Mouse (Mus musculus): ENCODE measurements around the gene Ptpro. TPM values are rescaled to one million over a fixed set of nuclear protein-coding genes. Genes with fewer than 3 reads are reported as not detected.

The Ptpro gene
- total and polyA plus RNA-seq, 3 experiments, result 0.11 to 0.16 TPM; not detected in 1

- in situ Hi-C loops (cut with MboI; ENCODE audit: low pct_ligation_motif_present, low pct_unique_long_range_greater_than_20kb, low sequenced_read_pairs) (no loop called here), dilution Hi-C loops (cut with MboI; ENCODE audit: extremely low pct_ligation_motif_present, extremely low pct_unique_long_range_greater_than_20kb, low sequenced_read_pairs) (no loop called here)
- no peak for DNase-seq (ENCODE audit: extremely low read depth)
Measured at GRCm38 (mm10) chr6:137411901-137412378, 159.8 kb downstream of the Ptpro start.

GRCm38 (mm10) chr6:137413045-137413444 lies 160.9 kb downstream of the Ptpro start:
- no peak for TF ChIP-seq ETS1 (conservative IDR thresholded peaks at IDR 0.05; ENCODE audit: low read depth, low read length)
- no peak for TF ChIP-seq SMC3 (IDR thresholded peaks at IDR 0.05; ENCODE audit: low read depth, low read length)
- TF ChIP-seq E2F4 (IDR thresholded peaks at IDR 0.05; ENCODE audit: insufficient replicate concordance, low read depth, low read length), result no peak
- TF ChIP-seq MXI1 (IDR thresholded peaks at IDR 0.05; ENCODE audit: low read depth, low read length), result no peak
- TF ChIP-seq SIN3A (IDR thresholded peaks at IDR 0.05; ENCODE audit: low read length), result no peak
- TF ChIP-seq ZKSCAN1 (IDR thresholded peaks at IDR 0.05; ENCODE audit: borderline replicate concordance, low read depth, low read length), result no peak
- no peak for TF ChIP-seq JUND (conservative IDR thresholded peaks at IDR 0.05; ENCODE audit: low read depth, low read length)
- TF ChIP-seq CTCF (conservative IDR thresholded peaks at IDR 0.05 in 1 of 2, IDR thresholded peaks at IDR 0.05 in 1 of 2; ENCODE audit: low read depth in 2 of 2, low read length in 2 of 2), result no peak
- TF ChIP-seq MAFK (IDR thresholded peaks at IDR 0.05; ENCODE audit: insufficient replicate concordance, low read length), result no peak
- TF ChIP-seq PAX5 (IDR thresholded peaks at IDR 0.05; ENCODE audit: low read length), result no peak
- TF ChIP-seq NELFE (IDR thresholded peaks at IDR 0.05; ENCODE audit: low read depth, low read length), result no peak
- TF ChIP-seq MAZ (IDR thresholded peaks at IDR 0.05; ENCODE audit: low read depth, low read length), result no peak
- no peak for TF ChIP-seq POLR2A (IDR thresholded peaks at IDR 0.05; ENCODE audit: low read depth, low read length)
- no peak for TF ChIP-seq ZMIZ1 (IDR thresholded peaks at IDR 0.05; ENCODE audit: low read depth, low read length)
- TF ChIP-seq EP300 (IDR thresholded peaks at IDR 0.05; ENCODE audit: low read length), result no peak
- TF ChIP-seq POLR2AphosphoS2 (IDR thresholded peaks at IDR 0.05; ENCODE audit: low read depth, low read length), result no peak
- TF ChIP-seq TBP (conservative IDR thresholded peaks at IDR 0.05; ENCODE audit: low read depth, low read length), result no peak
- TF ChIP-seq GABPA (IDR thresholded peaks at IDR 0.05; ENCODE audit: insufficient replicate concordance, low read depth, low read length), result no peak
- no peak for TF ChIP-seq TCF12 (IDR thresholded peaks at IDR 0.05; ENCODE audit: low read depth, low read length)
- no peak overlapping the region for H3K4me2 ChIP-seq (ENCODE audit: insufficient read depth, low read depth, poor library complexity, severe bottlenecking)
- H3K36me3 ChIP-seq (replicated peaks in 1 of 2; ENCODE audit: control insufficient read depth in 1 of 2, insufficient read depth in 1 of 2, low read length in 1 of 2), result no peaks in the 10 kb centered on the region
- in situ Hi-C loops (cut with MboI; ENCODE audit: low pct_ligation_motif_present, low pct_unique_long_range_greater_than_20kb, low sequenced_read_pairs), result no loop called here
- H3K4me1 ChIP-seq (ENCODE audit: control insufficient read depth in 1 of 2, insufficient read depth in 2 of 2), result peaks cover 3 to 22% of the 10 kb centered on the region in 2 experiments; a peak in 3 of 4 replicates
- no peak overlapping the region for H3K4me3 ChIP-seq (replicated peaks in 1 of 3; ENCODE audit: low read depth in 2 of 3, low read length in 2 of 3, poor library complexity in 1 of 3)
- H3K9me3 ChIP-seq (replicated peaks; ENCODE audit: low read length), result no peaks in the 10 kb centered on the region
- no peak overlapping the region for H3K27ac ChIP-seq (ENCODE audit: insufficient read depth, low read depth)
- H3K79me2 ChIP-seq (replicated peaks; ENCODE audit: control insufficient read depth, extremely low read depth, insufficient read depth, poor library complexity, severe bottlenecking), result no peaks in the 10 kb centered on the region
- H3K27me3 ChIP-seq (replicated peaks), result no peaks in the 10 kb centered on the region
- no peak overlapping the region for H3K9ac ChIP-seq (ENCODE audit: insufficient read depth, low read depth)
- dilution Hi-C loops (cut with MboI; ENCODE audit: extremely low pct_ligation_motif_present, extremely low pct_unique_long_range_greater_than_20kb, low sequenced_read_pairs), result no loop called here
- no peak for DNase-seq (ENCODE audit: extremely low read depth)

More at GRCm38 (mm10) chr6:137411901-137412378, 159.8 kb downstream of the Ptpro start:
- Histone ChIP-seq H3K9ac (ENCODE audit: insufficient read depth, low read depth) (no peak overlapping the region), H3K4me2 (ENCODE audit: insufficient read depth, low read depth, poor library complexity, severe bottlenecking) (no peak overlapping the region), H3K27me3 (replicated peaks) (no peaks in the 10 kb centered on the region), H3K79me2 (replicated peaks; ENCODE audit: control insufficient read depth, extremely low read depth, insufficient read depth, poor library complexity, severe bottlenecking) (no peaks in the 10 kb centered on the region), H3K27ac (ENCODE audit: insufficient read depth, low read depth) (no peak overlapping the region), H3K4me1 (ENCODE audit: control insufficient read depth in 1 of 2, insufficient read depth in 2 of 2) (peaks cover 3 to 22% of the 10 kb centered on the region in 2 experiments; a peak in 3 of 4 replicates), H3K36me3 (replicated peaks in 1 of 2; ENCODE audit: control insufficient read depth in 1 of 2, insufficient read depth in 1 of 2, low read length in 1 of 2) (no peaks in the 10 kb centered on the region), H3K4me3 (replicated peaks in 1 of 3; ENCODE audit: low read depth in 2 of 3, low read length in 2 of 3, poor library complexity in 1 of 3) (no peak overlapping the region), H3K9me3 (replicated peaks; ENCODE audit: low read length) (no peaks in the 10 kb centered on the region)
- no peak for TF ChIP-seq PAX5 (IDR thresholded peaks at IDR 0.05; ENCODE audit: low read length)
- TF ChIP-seq ZMIZ1 (IDR thresholded peaks at IDR 0.05; ENCODE audit: low read depth, low read length), result no peak
- no peak for TF ChIP-seq POLR2A (IDR thresholded peaks at IDR 0.05; ENCODE audit: low read depth, low read length)
- TF ChIP-seq JUN (IDR thresholded peaks at IDR 0.05; ENCODE audit: insufficient read depth, low read depth, low read length), result no peak
- TF ChIP-seq SIN3A (IDR thresholded peaks at IDR 0.05; ENCODE audit: low read length), result no peak
- no peak for TF ChIP-seq USF2 (conservative IDR thresholded peaks at IDR 0.05; ENCODE audit: low read depth, low read length)
- TF ChIP-seq E2F4 (IDR thresholded peaks at IDR 0.05; ENCODE audit: insufficient replicate concordance, low read depth, low read length), result no peak
- no peak for TF ChIP-seq TCF12 (IDR thresholded peaks at IDR 0.05; ENCODE audit: low read depth, low read length)
